Mouse (Mus musculus) layer of hippocampus, adult 2 months (tissue): Measurements from ENCODE around the gene Rhot2. TPM values are rescaled to one million over a fixed set of nuclear protein-coding genes. Genes with fewer than 3 reads are reported as not detected.

ENCODE experiments used
- DNase-seq, 2 experiments: peaks; one replicate each; pipeline ENCODE4 v3.0.0; 2022; ENCODE audit warnings: low spot score in 2 of 2
- H3K27ac ChIP-seq: fragments of 200-600 bp; 2 replicates; pipeline ENCODE4 v1.8.1; 2022
- H3K4me3 ChIP-seq: fragments of 200-600 bp; 2 replicates; pipeline ENCODE4 v1.8.1; 2022; ENCODE audit warnings: mild to moderate bottlenecking
- CTCF ChIP-seq: fragments of 200-600 bp; conservative IDR thresholded peaks from 2 replicates; pipeline ENCODE4 v1.8.1; 2022; ENCODE audit warnings: antibody characterized with exemption, mild to moderate bottlenecking, moderate library complexity
- total RNA-seq, 2 experiments: library from RNA; stranded (reverse); gene quantifications; 2 replicates each; pipeline ENCODE4 v1.2.3; 2021

Rhot2 gene
- total RNA-seq, 2 experiments from 2014 or later: 95.9 to 107 TPM

DNA sequence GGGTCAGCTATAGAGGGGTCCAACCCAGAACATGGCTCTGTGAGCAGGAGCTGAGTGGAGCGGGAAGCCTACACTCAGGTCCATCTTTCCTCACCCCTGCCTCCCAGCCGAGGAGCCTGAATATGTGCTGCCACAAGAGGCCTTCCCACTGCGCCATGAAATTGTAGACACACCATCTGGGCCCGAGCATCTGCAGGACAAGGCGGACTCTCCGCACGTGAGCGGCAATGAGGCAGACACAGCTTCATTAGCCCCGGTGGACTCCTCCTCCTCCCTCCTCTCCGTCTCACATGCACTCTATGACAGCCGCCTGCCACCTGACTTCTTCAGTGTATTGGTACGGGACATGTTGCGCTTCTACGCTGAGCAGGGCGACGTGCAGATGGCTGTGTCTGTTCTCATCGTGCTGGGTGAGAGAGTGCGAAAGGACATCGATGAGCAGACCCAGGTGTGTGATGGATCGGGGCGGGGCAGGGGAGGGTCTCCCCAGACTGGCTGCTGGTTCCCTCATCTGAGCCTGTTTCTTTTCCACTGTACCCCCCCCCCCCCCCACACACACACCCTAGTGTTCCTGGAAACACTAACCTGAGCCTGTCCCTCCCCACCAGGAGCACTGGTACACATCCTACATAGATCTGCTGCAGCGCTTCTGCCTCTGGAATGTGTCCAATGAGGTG, 17.0 kb downstream of the Rhot2 start:
- DNase-seq: no peak
- no peak overlapping the region for H3K4me3 ChIP-seq
- peak overlapping the region; percentile 93; the same call in 1 of the 2 replicates for H3K27ac ChIP-seq
- no peak for TF ChIP-seq CTCF

DNA sequence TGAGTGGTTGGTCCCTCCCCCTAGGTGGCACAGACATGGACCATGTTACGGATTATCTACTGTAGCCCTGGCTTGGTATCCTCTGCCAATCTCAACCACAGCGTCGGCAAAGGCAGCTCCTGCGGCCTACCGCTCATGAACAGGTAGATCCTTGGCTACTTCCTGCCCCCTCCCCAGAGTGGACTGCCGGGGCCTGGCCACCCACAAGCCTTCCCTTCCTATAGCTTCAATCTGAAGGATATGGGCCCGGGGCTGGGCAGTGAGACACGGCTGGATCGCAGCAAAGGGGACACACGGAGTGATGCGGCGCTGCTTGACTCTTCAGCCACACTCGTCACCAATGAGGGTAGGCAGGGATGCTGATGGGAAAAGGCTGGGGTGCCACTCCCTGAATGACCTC, 17.6 kb downstream of the Rhot2 start:
- DNase-seq: no peak
- H3K4me3 ChIP-seq: no peak overlapping the region
- no peak overlapping the region for H3K27ac ChIP-seq
- TF ChIP-seq CTCF: no peak

DNA sequence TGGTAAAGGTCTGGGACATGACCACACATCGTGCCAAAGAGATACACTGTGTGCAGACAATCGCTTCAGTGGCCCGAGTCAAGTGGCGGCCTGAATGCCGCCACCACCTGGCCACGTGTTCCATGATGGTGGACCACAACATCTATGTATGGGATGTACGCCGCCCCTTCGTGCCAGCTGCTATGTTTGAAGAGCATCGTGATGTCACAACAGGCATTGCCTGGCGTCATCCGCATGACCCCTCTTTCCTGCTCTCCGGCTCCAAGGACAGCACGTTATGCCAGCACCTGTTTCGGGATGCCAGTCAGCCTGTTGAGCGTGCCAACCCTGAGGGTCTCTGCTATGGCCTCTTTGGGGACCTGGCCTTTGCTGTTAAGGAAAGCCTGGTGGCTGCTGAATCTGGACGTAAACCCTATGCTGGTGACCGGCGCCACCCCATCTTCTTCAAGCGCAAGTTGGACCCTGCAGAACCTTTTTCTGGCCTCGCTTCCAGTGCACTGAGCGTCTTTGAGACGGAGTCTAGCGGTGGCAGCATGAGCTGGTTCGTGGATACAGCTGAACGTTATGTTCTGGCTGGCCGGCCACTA, 18.6 kb downstream of the Rhot2 start:
- no peak overlapping the region for H3K4me3 ChIP-seq
- no peak overlapping the region for H3K27ac ChIP-seq
- DNase-seq: no peak
- TF ChIP-seq CTCF: no peak

DNA sequence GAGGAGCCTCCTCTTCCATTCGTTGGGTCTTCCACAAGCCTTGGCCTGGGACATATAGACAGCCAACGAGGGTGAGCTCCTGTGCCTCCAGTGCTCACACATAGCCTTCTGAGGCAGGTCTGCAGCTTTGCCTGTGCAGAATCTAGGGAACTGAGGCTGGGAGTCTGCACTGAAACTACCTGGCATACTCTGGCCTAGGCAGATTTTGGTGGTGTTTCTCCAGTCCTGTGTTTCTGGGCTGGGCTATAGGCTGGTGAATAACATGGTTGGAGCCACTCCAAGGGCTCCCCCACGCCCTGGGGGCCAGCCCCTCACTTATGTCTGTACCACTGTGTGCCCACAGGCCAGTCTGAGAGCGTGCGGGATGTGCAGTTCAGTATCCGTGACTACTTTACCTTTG, 19.3 kb downstream of the Rhot2 start:
- no peak for DNase-seq
- no peak for TF ChIP-seq CTCF
- H3K27ac ChIP-seq: no peak overlapping the region
- H3K4me3 ChIP-seq: no peak overlapping the region

DNA sequence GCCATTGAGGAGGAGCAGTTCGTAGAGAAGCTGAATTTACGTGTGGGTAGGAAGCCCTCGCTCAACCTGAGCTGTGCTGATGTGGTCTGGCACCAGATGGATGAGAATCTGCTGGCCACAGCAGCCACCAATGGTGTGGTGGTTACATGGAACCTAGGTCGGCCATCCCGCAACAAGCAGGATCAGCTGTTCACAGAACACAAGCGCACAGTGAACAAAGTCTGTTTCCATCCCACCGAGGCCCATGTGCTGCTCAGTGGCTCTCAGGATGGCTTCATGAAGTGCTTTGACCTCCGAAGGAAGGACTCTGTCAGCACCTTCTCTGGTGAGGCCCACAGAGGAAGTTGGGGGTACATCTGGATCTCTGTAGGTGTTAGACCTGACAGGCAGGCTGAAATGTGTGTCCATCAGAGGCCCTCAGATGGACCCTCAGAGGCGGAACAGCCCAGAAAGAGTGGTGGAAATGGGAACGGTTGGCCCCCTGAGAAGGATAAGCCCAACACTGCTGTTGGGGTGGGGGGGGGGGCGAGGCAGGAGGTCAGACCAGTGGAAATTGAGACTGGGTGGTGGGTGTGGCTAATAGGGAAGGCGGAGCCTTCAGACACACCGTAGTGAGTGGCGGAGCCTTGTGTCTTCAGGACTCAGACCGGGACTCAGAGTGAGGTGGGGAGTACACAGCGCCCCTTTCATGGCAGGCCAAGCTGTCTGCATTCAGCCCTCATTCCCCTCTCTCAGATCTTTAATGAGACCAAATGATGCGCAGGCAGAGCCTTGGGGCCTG, 20.1 kb downstream of the Rhot2 start:
- H3K4me3 ChIP-seq: peak overlapping the region; percentile 61
- no peak for TF ChIP-seq CTCF
- DNase-seq: no peak
- peak overlapping the region; percentile 92; the same call in 1 of the 2 replicates for H3K27ac ChIP-seq

DNA sequence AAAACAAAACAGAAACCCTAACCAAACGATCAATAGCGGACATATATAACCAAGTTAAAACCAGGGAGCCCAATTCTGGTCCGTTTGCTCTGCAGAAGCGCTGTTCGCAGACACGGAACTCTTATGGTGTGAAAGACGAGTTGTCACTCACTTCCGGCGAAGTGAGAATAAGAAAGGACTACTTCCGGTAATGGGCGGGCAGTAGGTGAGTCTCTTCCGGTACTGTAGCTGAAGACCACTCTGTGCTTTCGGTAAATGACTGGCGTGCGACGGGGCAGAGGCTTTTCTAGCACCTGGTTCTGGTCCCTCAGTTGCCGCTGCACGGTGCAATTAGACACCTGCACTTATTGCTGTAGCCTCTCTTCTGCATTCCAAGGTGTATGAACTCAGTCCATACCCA, 21.2 kb downstream of the Rhot2 start, which contains the start of gene Wdr24:
TSS of gene Wdr24 (plus strand) at position 176 of the 400 bp plus-strand sequence.
- peak; percentile 81 to 83 for DNase-seq
- Histone ChIP-seq H3K4me3 (peak within 1 kb of the TSS; percentile 61), H3K27ac (peak within 1 kb of the TSS; percentile 92)
- TF ChIP-seq CTCF: no peak

DNA sequence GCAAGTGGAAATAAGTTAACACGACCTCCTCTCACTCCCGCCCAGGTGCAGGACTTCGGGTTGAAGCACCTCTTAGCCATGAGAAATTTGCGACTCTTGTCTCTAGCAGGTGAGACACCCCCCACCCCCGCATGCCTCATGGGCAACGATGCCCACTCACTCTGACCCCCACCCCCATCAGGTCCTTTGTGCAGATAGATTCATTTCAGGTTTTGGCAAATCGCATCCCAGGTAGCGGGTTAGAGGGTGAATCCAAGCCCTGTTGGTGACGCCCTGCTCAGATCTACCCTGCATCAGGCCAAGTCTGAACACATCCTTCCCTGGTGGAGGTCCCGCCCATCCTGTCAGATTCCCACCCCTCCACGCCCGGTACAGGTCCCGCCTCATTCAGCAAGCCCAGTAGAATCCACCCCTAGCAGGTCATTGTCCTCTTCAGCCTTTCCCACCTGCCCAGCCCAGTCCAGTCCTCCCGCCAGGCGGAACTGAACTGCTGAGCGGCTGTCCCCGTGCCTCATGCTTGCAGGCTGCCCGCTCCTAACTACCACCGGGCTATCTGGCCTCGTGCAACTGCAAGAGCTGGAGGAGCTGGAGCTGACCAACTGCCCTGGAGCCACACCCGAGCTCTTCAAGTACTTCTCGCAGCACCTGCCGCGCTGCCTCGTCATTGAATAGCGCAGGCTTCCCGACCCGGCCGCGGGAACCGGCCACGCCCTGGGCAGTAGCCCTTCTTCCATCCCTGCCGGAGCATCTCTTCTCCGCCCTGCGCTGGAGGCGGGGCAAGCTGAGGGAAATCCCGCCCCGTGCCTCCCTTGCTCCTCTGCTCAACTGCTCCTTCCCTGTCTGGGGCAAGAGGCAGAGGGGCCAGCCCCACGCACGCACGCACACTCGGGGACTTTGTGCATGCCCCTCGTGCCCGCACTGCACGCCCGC, 25.5 kb downstream of the Rhot2 start:
- DNase-seq: no peak
- no peak for TF ChIP-seq CTCF

DNA sequence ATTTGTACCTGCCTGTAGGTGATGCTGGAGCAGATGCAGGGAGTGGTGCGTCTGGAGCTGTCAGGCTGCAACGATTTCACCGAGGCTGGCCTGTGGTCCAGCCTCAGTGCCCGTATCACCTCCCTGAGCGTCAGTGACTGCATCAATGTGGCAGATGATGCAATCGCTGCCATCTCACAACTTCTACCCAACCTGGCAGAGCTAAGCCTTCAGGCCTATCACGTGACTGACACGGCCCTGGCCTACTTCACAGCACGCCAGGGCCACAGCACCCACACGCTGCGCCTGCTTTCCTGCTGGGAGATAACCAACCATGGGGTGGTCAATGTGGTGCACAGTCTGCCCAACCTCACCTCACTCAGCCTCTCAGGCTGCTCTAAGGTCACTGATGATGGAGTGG, 27.0 kb downstream of the Rhot2 start:
- no peak for DNase-seq
- no peak overlapping the region for H3K27ac ChIP-seq
- H3K4me3 ChIP-seq: no peak overlapping the region
- TF ChIP-seq CTCF: no peak

More for the DNA sequence above, 25.5 kb downstream of the Rhot2 start:
- H3K27ac ChIP-seq: peak overlapping the region; percentile 14; the same call in 1 of the 2 replicates
- no peak overlapping the region for H3K4me3 ChIP-seq

DNA sequence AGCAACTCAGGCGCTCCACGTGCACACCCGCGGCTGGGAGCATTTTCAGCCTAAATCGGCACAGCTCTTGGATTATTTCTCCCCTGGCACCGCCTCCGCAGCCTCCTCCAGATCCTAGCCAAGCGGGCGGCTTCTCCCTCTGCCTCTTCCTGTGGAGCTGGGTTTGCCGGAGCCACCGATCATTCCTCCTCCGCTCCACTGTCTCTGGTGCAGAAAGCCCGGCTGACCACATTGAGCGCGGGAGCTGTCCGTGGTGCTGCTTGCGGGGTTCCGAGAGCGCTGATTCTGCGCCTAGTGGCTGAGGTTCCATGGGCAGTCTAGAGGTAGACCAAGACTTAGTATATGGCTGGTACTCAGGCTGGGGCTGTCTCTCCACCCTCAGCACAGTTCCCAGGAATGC, 31.2 kb downstream of the Rhot2 start:
- peak overlapping the region; percentile 89 for H3K4me3 ChIP-seq
- TF ChIP-seq CTCF: peak; percentile 69
- peak overlapping the region; percentile 93 for H3K27ac ChIP-seq
- DNase-seq: peak; percentile 82 to 92

DNA sequence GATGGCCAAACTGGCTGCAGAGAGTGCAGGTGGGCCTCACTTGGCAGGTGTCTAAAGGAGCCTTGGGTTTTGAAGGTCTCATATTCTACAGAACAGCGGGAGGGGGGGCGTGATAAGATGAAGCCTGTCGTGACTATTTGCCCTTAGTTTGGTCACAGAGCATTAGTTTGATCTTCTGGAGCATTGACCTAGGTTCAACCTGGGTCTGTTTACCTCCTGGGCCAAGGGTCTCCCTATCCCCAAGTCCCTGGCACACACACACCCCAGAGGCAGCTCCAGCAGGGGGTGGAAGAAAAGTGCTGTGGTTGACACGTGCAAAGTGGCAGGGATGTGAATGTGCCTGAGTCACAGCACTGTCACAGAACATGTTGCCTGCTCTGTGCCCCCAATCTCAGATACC, 33.8 kb downstream of the Rhot2 start:
- peak overlapping the region; percentile 89 for H3K4me3 ChIP-seq
- H3K27ac ChIP-seq: peak overlapping the region; percentile 93
- TF ChIP-seq CTCF: no peak
- no peak for DNase-seq

DNA sequence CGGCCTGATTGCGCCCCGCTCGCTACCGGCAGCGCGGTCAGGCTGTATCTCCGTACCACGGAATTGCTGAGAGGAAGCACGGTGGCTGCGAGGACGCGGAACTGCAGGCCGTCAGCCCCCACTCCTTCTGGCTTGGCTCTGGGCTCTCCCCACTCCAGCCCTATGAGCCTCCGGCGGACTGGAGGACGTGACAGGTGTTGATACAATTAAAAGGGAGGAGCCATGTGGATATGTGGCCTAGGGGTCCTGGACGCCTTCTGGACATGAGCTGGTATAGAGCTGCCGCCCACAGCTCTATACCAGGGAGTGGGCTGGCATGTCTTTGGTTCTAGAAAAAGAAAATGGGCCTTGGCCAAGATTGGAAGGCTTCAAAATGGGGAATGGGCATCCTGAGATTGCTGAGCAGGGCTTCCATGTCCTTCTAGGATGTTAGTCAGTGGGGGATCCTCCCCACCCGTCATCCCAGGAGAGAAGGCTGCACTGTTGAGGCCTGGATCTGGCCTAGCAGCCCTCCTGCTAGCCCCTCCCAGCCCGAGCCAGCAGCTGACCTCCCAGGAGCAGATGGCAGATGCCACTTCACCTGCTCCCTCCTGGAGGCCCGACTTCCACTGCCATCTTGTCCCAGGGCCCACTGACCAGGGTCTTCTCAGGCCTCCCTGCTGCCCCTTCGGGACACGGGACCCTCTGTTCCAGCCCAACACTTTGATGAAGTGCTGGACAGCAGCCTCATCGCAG, 34.9 kb downstream of the Rhot2 start:
- peak overlapping the region; percentile 93 for H3K27ac ChIP-seq
- peak overlapping the region; percentile 89 for H3K4me3 ChIP-seq
- DNase-seq: no peak
- TF ChIP-seq CTCF: no peak
